Mouse (Mus musculus): ENCODE measurements around the gene Zfp385b.

Zfp385b gene

GRCm38 (mm10) chr2:77592525-77592924 is 226.9 kb downstream of the Zfp385b start:
- no peak for DNase-seq (ENCODE audit: low read depth in 1 of 2, low spot score in 2 of 2)

GRCm38 (mm10) chr2:77589205-77589901 is 230.1 kb downstream of the Zfp385b start:
- DNase-seq (ENCODE audit: low read depth in 1 of 2, low spot score in 2 of 2) = no peak

- no peak for DNase-seq (ENCODE audit: low read depth in 1 of 2, low spot score in 2 of 2)
Measured at GRCm38 (mm10) chr2:77587387-77587786, 232.1 kb downstream of the Zfp385b start.

- DNase-seq (ENCODE audit: low read depth in 1 of 2, low spot score in 2 of 2) = no peak
Measured at GRCm38 (mm10) chr2:77586581-77587360, 232.7 kb downstream of the Zfp385b start.

- no peak for DNase-seq (ENCODE audit: low read depth in 1 of 2, low spot score in 2 of 2)
Measured at GRCm38 (mm10) chr2:77583586-77583985, 235.9 kb downstream of the Zfp385b start.

- no peak for DNase-seq (ENCODE audit: low read depth in 1 of 2, low spot score in 2 of 2)
Measured at GRCm38 (mm10) chr2:77576571-77576970, 242.9 kb downstream of the Zfp385b start.

GRCm38 (mm10) chr2:77567528-77568435 is 251.7 kb downstream of the Zfp385b start:
- DNase-seq (ENCODE audit: low read depth in 1 of 2, low spot score in 2 of 2) = no peak

- DNase-seq (ENCODE audit: low read depth in 1 of 2, low spot score in 2 of 2) = no peak
Measured at GRCm38 (mm10) chr2:77563706-77564105, 255.7 kb downstream of the Zfp385b start.

GRCm38 (mm10) chr2:77561941-77562340 is 257.5 kb downstream of the Zfp385b start:
- no peak for DNase-seq (ENCODE audit: low read depth in 1 of 2, low spot score in 2 of 2)

- no peak for DNase-seq (ENCODE audit: low read depth in 1 of 2, low spot score in 2 of 2)
Measured at GRCm38 (mm10) chr2:77556938-77557337, 262.5 kb downstream of the Zfp385b start.

GRCm38 (mm10) chr2:77555980-77556379 is 263.5 kb downstream of the Zfp385b start:
- no peak for DNase-seq (ENCODE audit: low read depth in 1 of 2, low spot score in 2 of 2)

- DNase-seq (ENCODE audit: low read depth in 1 of 2, low spot score in 2 of 2) = no peak
Measured at GRCm38 (mm10) chr2:77552675-77553074, 266.8 kb downstream of the Zfp385b start.

GRCm38 (mm10) chr2:77543388-77543787 is 276.1 kb downstream of the Zfp385b start:
- no peak for DNase-seq (ENCODE audit: low read depth in 1 of 2, low spot score in 2 of 2)

- no peak for DNase-seq (ENCODE audit: low read depth in 1 of 2, low spot score in 2 of 2)
Measured at GRCm38 (mm10) chr2:77542605-77543004, 276.8 kb downstream of the Zfp385b start.

GRCm38 (mm10) chr2:77541681-77542080 is 277.8 kb downstream of the Zfp385b start:
- DNase-seq (ENCODE audit: low read depth in 1 of 2, low spot score in 2 of 2) = no peak

GRCm38 (mm10) chr2:77540860-77541259 is 278.6 kb downstream of the Zfp385b start:
- DNase-seq (ENCODE audit: low read depth in 1 of 2, low spot score in 2 of 2) = no peak

- DNase-seq (ENCODE audit: low read depth in 1 of 2, low spot score in 2 of 2) = no peak
Measured at GRCm38 (mm10) chr2:77536556-77536955, 282.9 kb downstream of the Zfp385b start.

GRCm38 (mm10) chr2:77528079-77528752 is 291.2 kb downstream of the Zfp385b start:
- DNase-seq (ENCODE audit: low read depth in 1 of 2, low spot score in 2 of 2) = no peak

GRCm38 (mm10) chr2:77527616-77528015 is 291.8 kb downstream of the Zfp385b start:
- DNase-seq (ENCODE audit: low read depth in 1 of 2, low spot score in 2 of 2) = no peak

- DNase-seq (ENCODE audit: low read depth in 1 of 2, low spot score in 2 of 2) = no peak
Measured at GRCm38 (mm10) chr2:77526803-77527202, 292.6 kb downstream of the Zfp385b start.

- no peak for DNase-seq (ENCODE audit: low read depth in 1 of 2, low spot score in 2 of 2)
Measured at GRCm38 (mm10) chr2:77526301-77526700, 293.1 kb downstream of the Zfp385b start.
